Mouse (Mus musculus) kidney, adult 10 weeks (tissue): ENCODE results near the gene Foxn2. TPM values are rescaled to one million over a fixed set of nuclear protein-coding genes. Genes with fewer than 3 reads are reported as not detected.

Experiments
- polyA plus RNA-seq: library from polyadenylated mRNA; stranded (reverse); fragments of 350-450 nt; fragmentation: Illumina TruSeq; extraction: RNeasy Lipid Tissue Mini Kit (QIAGEN cat#74804); gene quantifications from one replicate; pipeline ENCODE4 v1.2.3, GENCODE M21; 2014; ENCODE audit warnings: low read depth, low replicate concordance

Foxn2 gene
- 15.3 TPM for polyA plus RNA-seq

GRCm38 (mm10) chr17:88440285-88441000 is at the start of gene Foxn2:
Gene Foxn2, plus strand, starts transcription at chr17:88440711.

GRCm38 (mm10) chr17:88529519-88530235 is 89.2 kb downstream of the Foxn2 start, which contains the start of gene Ppp1r21:
Gene Ppp1r21, plus strand, starts transcription at chr17:88530118.

Other genes starting within 250 kb of the Foxn2 start
- gene Ppp1r21, start 89.4 kb downstream of the Foxn2 start, polyA plus RNA-seq, result 70.8 TPM
- gene Ston1, start 157.0 kb downstream of the Foxn2 start, polyA plus RNA-seq, result 9.1 TPM
- not detected for gene Gtf2a1l, start 227.9 kb downstream of the Foxn2 start, polyA plus RNA-seq